Mouse (Mus musculus) splenic B cell, adult 2 months (primary cell): Measurements from ENCODE around the gene Tmem170b.
A peak's percentile ranks its signal among the peaks of the same experiment; 100 is the strongest.

Source experiments
- DNase-seq: peaks from one replicate; pipeline ENCODE4 v3.0.0-alpha.2; 2011; ENCODE audit warnings: low read depth, low spot score
- H3K27me3 ChIP-seq: 2 replicates; pipeline ENCODE4 v1.6.1; 2012; ENCODE audit warnings: mild to moderate bottlenecking, low read length, moderate library complexity, mixed read lengths; ENCODE audit not compliant: control insufficient read depth, poor library complexity, insufficient read depth, severe bottlenecking
- H3K36me3 ChIP-seq: 2 replicates; pipeline ENCODE4 v1.6.1; 2012; ENCODE audit warnings: mild to moderate bottlenecking, low read length, moderate library complexity, mixed read lengths; ENCODE audit not compliant: control insufficient read depth, poor library complexity, insufficient read depth, severe bottlenecking

Tmem170b gene

DNA sequence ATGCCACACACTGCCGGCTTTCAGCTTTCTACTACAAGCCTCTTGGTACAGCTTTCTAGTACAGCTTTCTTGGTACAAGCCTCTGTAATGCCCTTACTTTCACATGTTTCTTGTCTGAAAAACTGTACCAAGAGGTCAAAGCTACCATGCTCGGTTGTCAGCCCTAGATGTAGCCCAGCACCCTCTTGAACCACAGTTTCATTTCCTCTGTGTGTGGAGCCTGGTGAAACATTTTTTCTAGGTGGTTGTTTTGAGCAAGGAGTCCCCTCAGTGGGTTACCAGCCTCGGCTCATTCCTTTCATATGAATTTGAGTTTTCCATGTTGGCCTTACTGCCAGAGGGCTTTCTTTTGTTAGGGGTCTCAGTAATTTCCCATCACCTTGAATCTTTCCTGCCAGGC, 4.7 kb upstream of the Tmem170b start:
- Histone ChIP-seq H3K27me3 (no peaks in the 10 kb centered on the region), H3K36me3 (no peaks in the 10 kb centered on the region)
- peak; percentile 67 for DNase-seq

DNA sequence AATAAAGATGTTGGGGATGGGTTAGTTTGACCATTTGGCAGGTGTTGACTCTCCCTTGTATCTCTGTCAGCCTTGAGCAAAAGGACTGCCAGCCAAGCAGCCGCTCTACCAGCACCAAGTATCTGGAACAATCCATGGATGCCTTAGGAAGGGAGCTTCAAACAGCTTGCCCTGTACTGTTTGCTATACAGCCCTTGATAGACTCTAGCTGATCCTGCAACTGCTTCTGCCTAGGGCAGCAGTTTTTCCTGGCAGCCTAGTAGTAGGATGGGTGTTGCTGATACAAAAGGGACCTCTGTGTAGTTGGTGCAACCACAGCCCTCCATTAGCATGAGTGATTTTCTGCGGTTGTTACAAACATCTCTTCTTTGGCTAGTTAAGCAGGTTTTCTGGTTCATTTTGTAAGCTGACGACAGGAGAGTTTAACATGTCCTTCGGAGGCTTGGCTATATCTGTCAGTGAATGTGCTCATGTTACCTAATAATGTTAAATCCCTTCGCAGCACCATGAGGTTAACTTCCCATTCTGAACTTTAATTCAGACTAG, 1.7 kb upstream of the Tmem170b start:
- DNase-seq: no peak
- H3K36me3 ChIP-seq: no peaks in the 10 kb centered on the region
- no peaks in the 10 kb centered on the region for H3K27me3 ChIP-seq

DNA sequence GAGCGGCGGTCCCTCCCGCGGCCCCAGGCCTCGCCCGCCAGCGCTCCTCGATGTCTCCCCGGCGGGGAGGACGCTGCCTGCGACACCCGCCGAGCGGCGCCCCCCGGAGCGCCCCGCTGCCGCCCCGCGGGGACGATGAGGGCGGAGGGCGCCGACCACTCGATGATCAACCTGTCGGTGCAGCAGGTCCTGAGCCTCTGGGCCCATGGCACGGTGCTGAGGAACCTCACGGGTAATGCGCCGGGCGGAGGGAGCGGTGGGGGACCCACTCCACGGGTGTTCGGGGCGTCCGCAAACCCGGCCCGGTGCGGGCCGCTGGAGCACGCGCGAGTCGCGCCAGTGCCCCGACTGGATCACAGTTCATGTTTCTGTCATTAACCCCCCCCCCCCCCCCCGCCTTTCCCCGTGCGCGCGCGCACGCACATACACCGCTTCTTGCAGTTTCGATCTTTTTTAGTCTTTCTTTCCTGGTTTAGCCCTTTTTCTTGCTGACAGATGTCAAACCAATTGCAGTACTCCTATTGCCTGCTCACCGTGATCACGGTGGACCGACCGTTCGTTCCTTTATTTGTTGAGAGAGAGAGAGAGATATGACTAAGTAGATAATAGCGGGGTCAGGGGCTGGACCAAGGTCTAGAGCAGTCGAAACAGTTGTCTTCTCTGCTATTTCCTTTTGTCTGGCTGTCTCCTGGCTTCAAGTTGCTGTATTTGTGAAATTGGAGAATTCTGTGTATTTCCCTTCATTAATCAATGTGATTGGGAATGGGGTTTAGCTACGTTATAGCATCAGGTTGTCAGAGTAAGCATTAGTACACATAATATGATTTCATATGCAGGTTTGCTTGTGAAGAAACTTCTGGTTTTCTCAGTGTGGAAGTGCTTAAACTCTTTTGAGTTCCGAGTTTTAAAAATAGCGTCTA, 634 bp downstream of the Tmem170b start:
- no peaks in the 10 kb centered on the region for H3K36me3 ChIP-seq
- no peaks in the 10 kb centered on the region for H3K27me3 ChIP-seq
- DNase-seq: peak; percentile 67

DNA sequence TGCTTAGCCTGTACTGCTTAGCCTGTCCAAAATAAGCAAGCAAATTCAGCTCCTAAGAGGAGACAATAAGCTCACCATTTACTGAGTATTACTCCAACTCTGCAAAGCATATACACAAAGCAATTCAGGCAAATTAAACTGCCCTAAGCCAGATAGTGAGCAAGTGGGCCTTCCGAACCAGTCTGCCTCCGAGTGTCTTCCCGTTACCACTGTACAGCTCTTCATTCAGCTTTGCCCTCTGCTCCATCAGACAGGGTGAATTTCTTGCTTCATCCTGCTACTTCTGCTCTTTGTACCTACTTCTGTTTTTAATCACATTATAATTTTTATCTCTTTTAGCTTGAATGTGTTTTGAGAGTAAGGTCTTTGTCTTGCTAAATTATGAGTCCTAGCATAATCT, 1.9 kb downstream of the Tmem170b start:
- no peak for DNase-seq
- Histone ChIP-seq H3K27me3 (no peaks in the 10 kb centered on the region), H3K36me3 (no peaks in the 10 kb centered on the region)

DNA sequence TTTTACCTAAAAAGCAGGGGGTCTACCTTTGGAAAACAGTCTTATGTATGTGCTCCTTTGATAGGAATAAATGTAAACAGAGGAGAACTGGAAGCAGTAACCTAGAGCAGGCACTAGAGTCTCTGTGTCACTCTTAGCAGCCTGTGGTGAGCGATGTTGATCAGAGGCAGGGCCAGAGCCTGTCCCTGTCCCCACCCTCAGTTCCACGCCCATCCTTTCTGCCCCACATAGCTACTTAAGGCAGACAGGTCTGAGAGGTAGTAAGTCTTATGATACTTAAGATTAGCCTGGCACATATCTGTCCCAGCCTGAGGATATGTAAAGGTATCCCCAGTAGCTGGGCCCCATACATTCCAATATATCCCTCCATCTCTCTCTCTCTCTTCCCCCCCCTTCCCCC, 2.9 kb downstream of the Tmem170b start:
- Histone ChIP-seq H3K36me3 (no peaks in the 10 kb centered on the region), H3K27me3 (no peaks in the 10 kb centered on the region)
- no peak for DNase-seq

DNA sequence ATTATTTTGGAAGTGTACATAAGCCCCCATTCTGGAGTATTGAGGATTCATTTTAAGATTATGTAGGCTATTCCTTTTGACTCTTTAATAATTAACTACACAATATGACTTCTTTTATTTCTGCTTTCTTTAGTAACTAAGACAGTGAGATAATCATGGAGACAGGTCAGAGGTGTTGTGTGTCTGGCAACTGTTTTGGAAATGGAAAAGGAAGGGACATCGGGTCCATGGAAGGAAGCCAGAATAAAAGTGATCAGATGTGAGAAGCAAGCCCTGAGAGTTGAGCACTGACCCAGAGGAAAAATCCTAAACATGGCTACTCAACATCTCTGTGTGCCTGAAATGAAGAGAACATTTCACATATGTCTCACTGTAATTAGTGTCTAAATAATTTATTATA, 5.3 kb downstream of the Tmem170b start:
- DNase-seq: no peak
- no peaks in the 10 kb centered on the region for H3K36me3 ChIP-seq
- H3K27me3 ChIP-seq: no peaks in the 10 kb centered on the region

DNA sequence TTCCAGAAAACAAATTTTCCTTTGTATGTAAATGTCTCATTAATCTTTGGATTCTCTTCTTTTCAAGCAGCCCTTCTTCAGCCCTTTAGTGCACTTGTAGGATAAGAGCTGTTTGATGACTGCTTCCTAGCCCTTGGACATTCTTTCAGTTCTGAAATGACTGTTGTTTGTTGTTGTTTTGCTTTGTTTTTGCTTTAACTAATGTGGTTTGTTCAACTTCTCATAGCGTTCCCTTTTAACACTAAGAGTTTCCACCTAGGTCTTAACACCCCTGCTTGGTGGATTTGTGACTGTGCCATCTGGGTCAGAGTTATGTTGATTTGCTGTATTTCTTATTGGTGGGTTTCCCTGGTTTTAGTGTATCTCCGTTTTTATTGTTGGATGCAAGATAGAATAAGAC, 8.8 kb downstream of the Tmem170b start:
- Histone ChIP-seq H3K27me3 (no peaks in the 10 kb centered on the region), H3K36me3 (no peaks in the 10 kb centered on the region)
- DNase-seq: no peak

DNA sequence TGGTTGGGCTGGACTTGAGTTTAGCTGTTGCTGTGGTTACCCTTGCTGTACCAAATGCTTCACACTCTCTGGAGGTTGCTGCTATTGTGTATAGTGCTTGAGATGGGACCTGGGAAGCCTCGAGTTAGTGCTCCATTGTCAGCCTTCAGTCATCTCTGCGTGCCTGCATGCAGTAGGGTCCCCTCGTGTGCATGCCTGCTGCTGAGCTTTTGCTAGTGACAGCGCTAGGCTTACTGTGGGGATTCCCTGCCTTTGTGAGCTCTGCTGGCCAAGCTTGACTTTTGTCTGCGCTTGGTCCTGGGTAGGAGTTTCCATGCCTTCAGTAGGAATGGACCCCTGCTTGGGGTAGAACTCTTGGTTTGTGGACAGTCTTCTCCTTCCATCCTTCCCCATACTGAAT, 9.3 kb downstream of the Tmem170b start:
- Histone ChIP-seq H3K27me3 (no peaks in the 10 kb centered on the region), H3K36me3 (no peaks in the 10 kb centered on the region)
- DNase-seq: peak; percentile 37

DNA sequence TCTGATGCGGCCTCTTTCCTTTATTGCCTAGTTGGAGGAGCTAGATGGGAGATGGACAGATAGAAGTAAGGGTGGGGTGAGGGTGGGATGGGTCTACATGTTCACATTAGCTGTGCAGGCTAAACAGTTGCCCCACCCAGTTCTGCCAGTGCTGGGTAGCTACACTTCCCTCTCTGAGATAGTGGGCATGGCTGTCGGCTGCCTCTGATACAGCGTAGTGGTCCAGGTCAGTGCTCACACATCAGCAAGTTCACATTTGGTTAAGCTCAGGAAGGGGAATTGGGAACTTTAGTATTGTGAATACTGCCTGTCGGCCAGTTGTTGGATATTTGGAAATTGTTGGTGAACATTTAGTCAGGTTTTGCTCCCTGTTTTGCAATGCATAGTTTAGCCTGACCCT, 13.8 kb downstream of the Tmem170b start:
- H3K36me3 ChIP-seq: no peaks in the 10 kb centered on the region

DNA sequence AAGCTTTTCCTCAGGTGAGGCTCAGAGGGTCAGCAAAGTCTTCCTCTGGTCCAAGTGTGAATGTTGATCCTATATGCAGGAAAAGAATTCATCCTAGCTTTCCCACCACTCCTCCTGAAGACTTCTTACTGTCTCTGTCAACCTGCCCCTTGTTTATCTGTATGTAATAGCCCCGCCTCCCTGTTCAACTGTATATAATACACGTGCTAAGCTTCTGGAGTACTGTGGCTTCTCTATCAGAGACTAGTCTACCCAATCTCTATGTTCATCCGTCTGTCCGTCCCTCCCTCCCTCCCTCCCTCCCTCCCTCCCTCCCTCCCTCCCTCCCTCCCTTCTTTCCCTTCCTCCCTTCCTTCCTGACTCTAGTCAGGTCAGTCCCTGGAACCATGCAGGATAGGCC, 14.4 kb downstream of the Tmem170b start:
- no peak for DNase-seq
- H3K27me3 ChIP-seq: no peaks in the 10 kb centered on the region
- H3K36me3 ChIP-seq: no peaks in the 10 kb centered on the region

More for the DNA sequence above, 13.8 kb downstream of the Tmem170b start:
- no peaks in the 10 kb centered on the region for H3K27me3 ChIP-seq
- DNase-seq: no peak

DNA sequence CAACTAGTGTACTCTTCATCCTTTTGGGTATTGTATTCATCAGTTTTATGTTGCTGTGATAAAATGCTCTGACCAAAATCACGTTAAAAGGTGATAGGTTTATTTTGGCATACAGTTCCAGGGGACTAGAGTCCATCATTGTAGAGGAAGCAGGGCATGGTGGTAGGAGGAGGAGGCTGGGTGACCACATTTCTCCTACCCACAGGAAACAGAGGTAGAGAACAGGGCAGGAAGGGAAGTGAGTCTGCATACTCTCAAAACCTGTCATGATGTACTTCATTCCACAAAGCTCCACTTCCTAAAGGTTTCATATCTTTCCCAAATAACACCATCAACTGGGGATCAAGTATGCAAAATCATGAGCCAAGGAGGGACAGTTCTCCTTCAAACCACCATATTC, 18.4 kb downstream of the Tmem170b start:
- Histone ChIP-seq H3K27me3 (no peaks in the 10 kb centered on the region), H3K36me3 (no peaks in the 10 kb centered on the region)
- DNase-seq: no peak

DNA sequence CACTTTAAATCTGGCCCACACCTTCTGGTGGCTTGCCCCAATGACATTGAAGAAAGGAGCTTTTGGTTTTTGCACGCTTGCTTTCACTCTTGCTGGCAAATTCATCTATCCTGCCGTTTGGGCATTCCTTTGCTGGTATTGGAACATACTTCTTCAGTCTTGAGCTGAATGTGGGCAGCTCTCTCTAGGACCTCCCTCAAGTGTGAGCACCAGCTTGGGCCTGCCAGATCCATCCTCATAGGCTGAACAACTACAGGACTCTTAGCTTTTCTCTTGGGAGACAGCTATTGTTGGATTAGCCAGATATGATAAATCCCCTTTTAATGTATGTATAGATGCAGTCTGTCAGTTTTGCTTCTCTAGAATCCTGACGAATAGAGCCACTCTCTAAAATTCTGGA, 19.5 kb downstream of the Tmem170b start:
- H3K27me3 ChIP-seq: no peaks in the 10 kb centered on the region
- no peak for DNase-seq
- no peaks in the 10 kb centered on the region for H3K36me3 ChIP-seq

DNA sequence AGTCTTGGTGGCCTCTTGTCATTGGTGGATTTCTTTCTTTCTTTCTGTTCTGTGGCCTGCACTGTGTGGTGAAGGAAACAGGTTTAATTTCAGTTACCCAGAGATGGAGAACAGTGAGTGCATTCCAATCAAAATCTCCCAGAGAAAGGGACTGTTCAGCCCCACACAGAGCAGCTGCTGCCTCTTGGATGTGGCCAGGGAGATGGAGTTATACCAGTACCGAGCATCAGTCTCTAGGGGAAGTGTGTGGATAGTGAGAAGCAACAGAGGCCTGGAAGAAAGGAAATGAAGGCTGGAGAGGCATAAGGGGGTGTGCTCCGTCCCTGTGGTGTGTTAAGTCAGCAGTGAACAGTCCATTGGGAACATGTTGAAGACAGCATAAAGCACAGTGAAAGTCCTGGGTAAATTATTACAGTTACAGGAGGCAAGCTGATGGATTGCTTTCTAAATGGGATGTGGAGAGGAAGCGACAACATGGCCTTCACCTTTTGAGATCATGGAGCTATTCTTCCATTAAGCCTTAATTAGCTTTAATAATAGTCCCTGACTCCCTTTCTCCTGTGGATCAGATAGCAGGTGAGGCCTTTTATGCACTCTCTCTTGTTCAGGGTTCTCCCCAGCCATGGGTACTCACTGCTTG, 21.7 kb downstream of the Tmem170b start:
- no peak for DNase-seq
- H3K36me3 ChIP-seq: no peaks in the 10 kb centered on the region
- no peaks in the 10 kb centered on the region for H3K27me3 ChIP-seq

DNA sequence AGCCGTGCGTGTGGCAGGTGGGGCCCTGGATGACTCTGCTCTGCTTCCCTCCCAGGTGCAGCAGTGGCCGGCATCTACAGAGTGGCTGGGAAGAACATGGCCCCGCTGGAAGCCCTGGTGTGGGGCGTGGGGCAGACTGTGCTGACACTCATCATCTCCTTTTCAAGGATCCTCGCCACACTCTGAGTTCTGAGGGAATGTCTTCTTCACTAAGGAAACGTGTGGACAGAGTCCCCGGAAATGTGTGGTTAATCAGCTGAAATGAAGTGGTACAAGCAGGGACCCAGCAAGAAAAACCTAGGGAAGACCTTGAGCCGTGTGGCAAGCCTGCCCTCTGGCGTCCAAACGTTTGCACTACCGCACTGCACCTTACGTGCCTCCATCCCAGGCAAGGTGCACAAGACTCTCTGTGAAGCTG, 28.7 kb downstream of the Tmem170b start:
- peak; percentile 82 for DNase-seq
- Histone ChIP-seq H3K27me3 (no peaks in the 10 kb centered on the region), H3K36me3 (no peaks in the 10 kb centered on the region)

DNA sequence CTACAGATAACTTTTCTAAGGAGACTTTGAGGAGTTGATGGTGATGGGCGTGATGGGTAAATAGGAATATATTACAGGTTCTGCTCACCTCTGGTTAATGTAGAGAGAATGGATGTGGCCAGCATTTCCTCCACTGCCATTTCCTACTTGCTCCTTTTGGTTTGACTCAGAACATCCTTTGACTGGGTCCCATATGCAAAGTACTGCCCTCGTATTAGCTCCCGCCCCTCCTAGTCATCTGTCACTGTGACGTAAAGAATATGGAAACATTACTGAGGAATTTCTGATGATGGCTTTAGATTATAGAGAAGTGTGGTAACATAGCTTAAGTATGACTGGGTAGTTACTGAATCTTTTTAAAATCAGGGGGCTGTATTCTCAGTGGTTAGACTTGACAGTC, 32.4 kb downstream of the Tmem170b start:
- H3K36me3 ChIP-seq: no peaks in the 10 kb centered on the region
- no peak for DNase-seq

More for the DNA sequence above, 32.4 kb downstream of the Tmem170b start:
- H3K27me3 ChIP-seq: no peaks in the 10 kb centered on the region
